Mouse (Mus musculus) CH12F3 (cell line): Measurements from ENCODE around the gene Alox15.
"Not testable (repeated sequence)": the region's sequence is repeated elsewhere in the genome, so short reads cannot be mapped to it uniquely, and the experiment has no call there.

ENCODE experiments used
- in situ Hi-C: fragments of 300-500 bp; cut with MboI; formaldehyde crosslinking; loops from 2 replicates; pipeline ENCODE4 v1.14.3; 2020; ENCODE audit warnings: low sequenced_read_pairs

The Alox15 gene

DNA sequence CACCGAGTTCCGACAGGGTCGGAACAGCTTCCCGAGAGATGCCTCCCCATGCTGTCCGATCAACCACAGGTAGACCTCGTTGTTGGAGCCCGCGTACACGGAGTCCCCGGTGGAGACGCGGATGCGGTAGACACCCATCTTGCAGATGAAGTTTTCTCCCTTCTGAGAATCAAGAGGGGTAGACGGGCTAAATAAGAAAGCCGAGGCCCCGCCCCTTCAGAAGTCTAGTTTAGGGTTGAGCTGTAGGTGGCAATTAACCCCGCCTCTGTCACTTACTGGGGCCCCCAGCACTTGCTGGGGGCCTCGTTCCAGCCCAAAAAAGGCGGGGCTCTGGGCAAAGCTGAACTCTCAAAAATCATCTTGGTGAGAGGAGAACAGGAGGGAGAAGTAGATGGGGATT lies at the start of gene Alox15:
TSS of gene Alox15 (minus strand) at position 164 of the 400 bp plus-strand sequence.
- in situ Hi-C loops: no loop called here

GRCm38 (mm10) chr11:70389421-70389820 lies 37.6 kb upstream of the Alox15 start:
- in situ Hi-C loops: no loop called here

DNA sequence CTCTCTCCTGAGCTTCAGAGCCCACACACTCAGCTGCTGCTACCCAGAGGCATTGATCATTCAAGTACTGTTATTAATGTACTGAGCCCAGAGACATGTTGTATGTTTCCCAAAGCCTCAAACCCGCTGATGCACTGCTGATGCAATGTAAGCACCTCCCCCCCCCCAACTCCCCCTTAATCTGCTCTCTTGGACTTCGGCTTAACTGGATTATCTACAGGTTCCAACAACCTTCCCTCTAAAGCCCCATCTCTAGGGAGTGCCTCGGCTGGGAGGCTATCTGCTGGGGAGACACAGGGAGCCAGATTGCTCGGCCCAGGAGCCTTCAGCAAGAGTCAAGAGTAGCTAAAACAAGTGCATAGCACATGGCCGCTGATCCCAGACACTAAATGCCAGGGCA lies 35.6 kb upstream of the Alox15 start:
- in situ Hi-C loops: no loop called here

DNA sequence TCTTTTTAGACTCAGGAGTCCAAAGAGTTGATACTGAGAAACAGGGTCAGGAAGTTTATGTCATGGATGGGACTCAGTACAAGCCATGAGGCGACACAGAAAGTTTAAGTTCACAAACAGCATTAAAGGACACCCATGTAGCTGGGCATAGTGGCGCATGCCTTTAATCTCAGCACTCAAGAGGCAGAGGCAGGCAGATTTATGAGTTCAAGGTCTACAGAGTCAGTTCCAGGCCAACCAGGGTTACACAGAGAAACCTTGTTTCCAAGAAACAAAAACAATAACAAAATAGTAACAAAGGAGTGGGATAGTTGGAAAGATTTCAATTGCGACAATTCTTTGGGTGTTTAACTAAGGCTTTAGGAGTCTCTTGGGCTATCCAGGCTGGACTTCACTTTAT lies 32.3 kb upstream of the Alox15 start:
- in situ Hi-C loops: no loop called here

DNA sequence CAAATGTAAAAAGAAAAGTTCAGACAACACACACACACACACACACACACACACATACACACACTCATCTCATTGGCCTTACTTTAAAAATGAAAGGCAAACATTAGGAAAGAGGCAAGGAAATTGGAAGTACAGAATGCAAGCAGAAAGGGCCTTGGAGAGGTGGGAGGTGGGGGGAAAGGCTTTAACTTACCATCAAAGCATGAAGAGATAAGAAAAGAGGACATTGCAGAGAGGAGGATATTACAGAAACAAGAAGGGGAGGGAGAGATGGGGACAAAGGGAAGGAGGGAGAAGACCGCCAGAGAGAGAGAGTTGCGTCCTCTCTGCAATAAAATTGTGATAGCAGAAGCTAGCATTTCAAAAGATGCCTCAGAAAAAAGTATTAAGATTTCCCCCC lies 29.5 kb upstream of the Alox15 start:
- in situ Hi-C loops: no loop called here

DNA sequence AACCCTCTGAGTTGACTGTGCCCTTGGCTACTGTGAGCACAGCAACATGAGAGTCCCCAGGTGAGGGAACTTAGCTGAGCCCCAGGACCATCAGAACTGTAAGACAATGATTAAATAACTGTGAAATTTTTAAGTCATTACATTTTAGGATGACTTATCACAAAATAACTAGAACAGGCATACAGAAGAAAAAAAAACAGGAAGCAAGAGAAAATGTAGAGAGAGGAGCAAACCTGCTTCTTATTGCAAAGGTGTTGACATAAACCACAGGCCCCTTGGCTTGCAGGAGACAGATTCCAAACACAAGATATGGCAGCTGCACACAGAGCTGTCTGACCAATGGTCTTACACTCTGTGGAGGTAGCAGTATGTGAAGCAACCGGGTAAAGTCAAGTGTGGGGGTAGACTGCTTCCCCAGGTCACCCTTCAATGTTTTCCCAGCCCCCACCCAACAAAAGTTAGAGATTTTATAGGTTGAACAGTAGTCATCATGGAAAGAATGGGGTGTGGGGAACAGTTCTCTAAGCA lies 28.7 kb upstream of the Alox15 start:
- in situ Hi-C loops: no loop called here

DNA sequence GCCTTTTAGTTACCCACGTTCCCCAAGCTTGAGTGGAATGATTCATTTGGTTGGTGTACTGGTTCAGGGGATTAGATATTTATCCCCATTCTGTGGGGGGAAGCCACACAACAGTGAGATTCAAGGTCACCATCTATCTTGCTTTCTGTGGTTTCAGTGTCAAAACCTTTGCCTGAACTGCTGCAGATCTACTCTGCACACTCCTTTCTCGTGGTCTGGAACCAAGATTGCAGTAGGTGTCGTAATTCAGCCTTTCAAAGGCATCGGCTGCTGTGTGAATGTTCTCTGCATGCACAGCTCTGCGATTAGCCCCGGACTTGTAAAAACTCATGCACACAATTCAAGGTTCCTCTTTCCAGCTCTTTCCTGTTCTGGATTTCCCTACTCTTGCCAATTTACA lies 24.2 kb upstream of the Alox15 start:
- in situ Hi-C loops: no loop called here

GRCm38 (mm10) chr11:70374302-70374701 lies 22.5 kb upstream of the Alox15 start:
- in situ Hi-C loops: no loop called here

DNA sequence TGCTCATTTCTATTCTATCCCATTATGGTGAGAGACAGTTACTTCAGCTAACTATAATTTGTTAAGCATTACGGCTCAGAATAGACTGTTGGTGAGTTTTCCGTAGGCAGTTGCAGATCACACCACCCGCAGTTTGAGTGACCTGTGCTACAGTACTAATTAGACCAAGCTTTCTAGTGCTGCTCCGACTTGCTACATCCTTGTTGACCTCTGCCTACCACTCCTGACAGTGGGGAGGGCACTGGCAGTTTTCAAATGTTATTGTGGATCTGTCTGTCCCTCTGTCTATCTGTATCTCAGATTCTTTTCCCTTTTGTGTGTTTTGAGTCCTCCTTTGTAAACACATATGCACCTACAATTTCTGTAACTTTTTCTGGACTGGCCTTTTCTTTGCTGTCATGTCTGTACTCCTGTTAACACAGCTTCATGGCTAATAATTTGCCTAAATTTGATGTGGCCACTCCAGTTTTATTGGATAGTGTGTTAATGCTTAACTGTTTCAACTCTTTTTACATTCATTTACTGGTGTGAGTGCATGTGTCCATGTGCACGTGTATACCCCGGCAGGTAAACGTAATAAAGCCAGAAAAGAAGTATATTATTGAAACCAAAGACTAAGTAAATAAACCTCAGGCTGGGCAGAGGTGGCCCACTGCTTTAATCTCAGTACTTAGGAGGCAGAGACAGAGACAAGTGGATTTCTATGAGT lies 21.2 kb upstream of the Alox15 start:
- in situ Hi-C loops: no loop called here

DNA sequence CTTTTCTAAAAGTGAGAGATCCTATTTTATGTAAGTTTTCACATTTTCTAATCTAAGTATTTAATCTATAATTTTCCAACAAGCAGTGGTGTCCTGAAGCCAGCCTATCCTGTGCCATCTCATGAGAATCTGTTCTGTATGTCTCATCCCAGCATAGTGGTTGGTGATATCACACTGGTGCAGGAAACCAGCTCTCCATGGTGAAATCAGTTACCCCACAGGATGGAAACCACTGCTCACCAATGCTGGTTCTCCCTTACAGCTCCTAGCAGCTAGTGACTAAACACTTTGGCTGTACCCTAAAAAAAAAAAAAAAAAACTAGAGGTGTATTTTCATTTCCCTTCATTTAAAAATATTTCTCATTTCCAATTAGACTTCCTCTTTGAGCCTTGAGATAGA lies 20.6 kb upstream of the Alox15 start:
- in situ Hi-C loops: no loop called here

DNA sequence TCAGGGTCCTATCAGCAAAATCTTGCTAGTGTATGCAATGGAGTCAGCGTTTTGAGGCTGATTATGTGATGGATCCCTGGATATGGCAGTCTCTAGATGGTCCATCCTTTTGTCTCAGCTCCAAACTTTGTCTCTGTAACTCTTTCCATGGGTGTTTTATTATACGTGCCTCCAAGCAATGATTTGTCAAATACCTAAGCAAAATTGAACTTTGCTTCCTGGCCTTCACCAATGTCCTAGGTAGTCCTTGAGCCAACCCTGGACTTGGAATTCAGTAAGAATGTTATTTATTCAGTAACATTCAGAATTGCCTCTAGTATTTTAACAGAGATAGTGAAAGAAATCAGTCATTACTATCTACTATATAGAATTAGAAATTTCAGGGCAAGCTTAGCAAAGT lies 16.8 kb upstream of the Alox15 start:
- in situ Hi-C loops: not testable (repeated sequence)

GRCm38 (mm10) chr11:70367701-70368100 lies 15.9 kb upstream of the Alox15 start:
- in situ Hi-C loops: not testable (repeated sequence)

DNA sequence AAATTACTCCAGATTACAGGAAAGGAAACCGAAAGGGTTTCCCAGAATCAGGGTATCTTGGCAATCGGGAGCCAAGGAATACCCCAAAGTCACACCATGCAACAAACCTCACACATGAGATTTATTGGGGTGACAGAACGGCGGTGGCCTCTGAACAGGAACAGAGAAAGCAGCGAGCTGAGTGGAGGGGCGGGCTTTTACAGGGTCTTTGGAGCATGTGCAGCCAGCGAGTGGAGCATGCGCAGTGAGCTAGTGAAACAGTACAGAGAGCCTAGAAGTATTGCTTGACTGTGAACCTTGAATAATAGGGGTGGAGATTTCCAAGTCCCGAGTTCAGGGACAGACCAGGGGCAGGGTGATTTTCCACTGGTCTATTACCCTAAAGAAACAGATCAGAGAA lies 3.2 kb downstream of the Alox15 start:
- in situ Hi-C loops: no loop called here

DNA sequence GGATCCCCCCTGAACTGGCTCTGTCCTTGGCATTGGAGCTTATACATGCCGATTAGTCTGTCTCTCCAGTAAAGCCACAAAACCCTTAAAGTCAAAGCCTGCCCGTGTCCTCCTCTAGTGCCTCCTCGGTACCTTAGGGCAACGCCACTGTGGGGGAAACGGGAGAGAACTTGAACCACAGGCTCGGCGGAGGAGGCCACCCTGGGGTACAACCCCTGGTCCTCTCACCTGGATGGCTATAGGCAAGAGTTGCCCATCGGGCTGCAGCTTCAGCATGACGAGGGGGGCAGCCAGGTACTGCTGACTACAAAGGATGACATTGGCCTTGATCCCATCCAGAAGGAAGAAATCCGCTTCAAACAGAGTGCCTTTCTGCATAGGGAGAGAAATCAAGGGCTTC lies 4.0 kb downstream of the Alox15 start:
- in situ Hi-C loops: no loop called here

DNA sequence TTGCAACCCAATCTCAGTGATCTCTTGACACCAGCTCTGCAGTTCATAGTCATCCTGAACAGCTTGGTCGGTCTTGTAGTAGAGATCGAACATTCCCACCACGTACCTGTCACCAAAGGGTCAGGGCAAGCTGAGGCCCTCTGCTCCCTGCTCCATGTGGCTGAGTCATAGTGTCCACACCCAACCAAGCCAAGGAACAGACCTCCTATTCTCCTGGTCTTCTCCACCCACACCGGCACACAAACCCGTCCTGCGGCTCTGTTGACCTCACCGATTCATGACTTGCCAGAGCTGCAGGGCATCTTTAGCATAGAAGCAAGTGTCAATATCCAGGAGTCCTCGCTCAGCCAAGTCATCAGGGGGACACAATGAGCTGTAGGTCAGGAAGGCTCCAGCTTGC lies 6.3 kb downstream of the Alox15 start:
- in situ Hi-C loops: no loop called here

GRCm38 (mm10) chr11:70345061-70345460 lies 6.8 kb downstream of the Alox15 start:
- in situ Hi-C loops: no loop called here

GRCm38 (mm10) chr11:70339481-70339880 lies 12.3 kb downstream of the Alox15 start:
- in situ Hi-C loops: no loop called here

DNA sequence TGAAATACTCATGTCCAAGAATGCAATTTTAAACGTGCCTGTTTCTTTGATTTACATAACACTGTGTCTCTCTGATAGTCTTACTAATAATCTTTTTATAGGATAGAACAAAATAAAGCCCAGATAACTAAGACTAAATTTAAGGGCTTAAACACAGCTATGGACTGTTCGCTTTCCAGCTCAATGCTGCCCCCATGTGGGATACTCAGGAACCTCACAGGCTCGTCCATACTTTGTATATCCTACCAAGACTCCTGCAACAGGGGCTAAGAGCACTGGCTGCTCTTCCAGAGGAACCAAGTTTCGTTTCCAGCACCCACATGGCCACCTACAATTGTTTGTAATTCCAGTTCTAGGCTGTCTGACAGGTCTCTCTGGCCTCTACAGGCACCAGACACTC lies 17.4 kb downstream of the Alox15 start:
- in situ Hi-C loops: no loop called here

DNA sequence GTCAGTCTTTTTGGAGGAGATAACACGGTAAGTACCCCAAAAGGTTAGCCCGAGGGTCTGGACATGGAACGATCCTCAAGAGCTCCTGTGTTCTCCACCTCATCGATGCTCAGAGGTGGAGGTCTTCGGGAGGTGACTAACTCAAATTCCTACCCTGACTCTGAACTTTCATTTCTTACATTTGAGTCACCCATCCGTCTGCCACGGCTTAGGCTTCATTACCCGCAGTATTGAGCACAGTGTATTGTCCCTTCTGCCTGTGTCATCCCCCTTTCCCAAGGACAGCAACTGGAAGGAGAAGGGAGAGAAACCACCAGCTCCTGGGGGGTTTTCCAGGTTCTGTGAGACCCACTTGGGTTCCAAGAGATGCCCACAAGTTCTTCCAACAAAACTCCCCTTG lies 27.1 kb downstream of the Alox15 start:
- in situ Hi-C loops: no loop called here

GRCm38 (mm10) chr11:70322528-70322927 lies 29.3 kb downstream of the Alox15 start, which contains the start of gene Alox12e:
Gene Alox12e, minus strand, starts transcription at chr11:70322628.
- in situ Hi-C loops: no loop called here

GRCm38 (mm10) chr11:70321664-70322063 lies 30.2 kb downstream of the Alox15 start:
- in situ Hi-C loops: no loop called here

DNA sequence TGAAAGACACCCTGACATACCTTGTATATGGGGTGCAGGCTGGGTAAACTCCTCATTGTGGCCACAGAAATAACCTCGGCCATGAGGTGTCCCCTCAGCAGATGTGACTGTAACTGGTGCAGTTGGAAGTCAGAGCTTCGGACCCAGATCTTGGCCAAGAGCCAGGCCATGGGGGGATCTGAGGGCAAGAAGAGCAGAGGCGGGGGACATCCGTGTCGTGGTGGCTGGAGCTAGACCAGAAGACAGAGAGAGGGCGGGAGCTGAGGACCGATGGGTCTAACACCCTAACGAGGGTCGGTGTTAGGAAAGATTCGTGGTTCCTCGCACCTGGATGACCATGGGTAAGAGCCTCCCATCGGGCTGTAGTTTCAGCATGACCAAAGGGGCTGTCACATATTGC lies 32.2 kb downstream of the Alox15 start:
- in situ Hi-C loops: no loop called here

DNA sequence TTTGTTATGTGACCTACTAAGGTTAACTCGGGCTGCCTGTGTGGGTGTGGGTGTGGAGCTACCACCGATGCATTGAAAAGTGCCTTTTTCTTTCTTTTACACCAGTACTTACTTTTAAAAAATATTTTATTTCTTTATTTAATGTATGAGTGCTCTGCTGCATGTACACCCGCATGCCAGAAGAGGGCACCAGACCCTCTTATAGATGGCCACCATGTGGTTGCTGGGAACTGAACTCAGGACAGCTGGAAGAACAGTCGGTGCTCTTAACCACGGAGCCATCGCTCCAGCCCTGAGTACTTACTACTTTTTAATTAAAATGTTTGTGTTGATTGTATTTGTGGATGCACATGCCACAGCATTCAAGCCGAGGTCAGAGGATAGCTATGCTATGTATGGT lies 38.0 kb downstream of the Alox15 start:
- in situ Hi-C loops: no loop called here
